In the genomic region with DNA sequence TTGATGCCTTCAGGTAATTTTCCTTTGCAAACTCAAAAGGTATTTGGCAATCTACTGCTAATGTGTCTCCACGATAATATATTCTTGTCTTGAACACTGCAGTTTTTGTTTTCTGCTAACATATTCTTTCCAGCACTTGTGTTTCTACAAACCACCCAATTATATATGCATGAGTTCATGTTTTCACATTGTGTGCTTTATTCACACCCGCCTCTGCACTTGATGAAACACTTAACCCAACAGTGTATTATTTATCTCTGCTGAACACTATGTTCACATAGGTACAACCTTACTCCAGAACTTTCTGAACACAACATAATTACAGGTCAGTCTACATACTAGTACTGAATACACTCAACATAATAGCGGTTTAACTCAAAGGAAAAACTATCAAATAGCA, we compare ENCODE assay signal across 25 mouse cellular contexts.
"Had no signal": no experiment of that assay in that cellular context is flagged by ENCODE, and none has a peak within 500 bp of the region (broad histone marks: within the 10 kb centered on the region; RNA-seq: fewer than 3 reads in every experiment).

No protein-coding gene starts in this region.

- H3K4me1 ChIP-seq: limb, embryonic 10.5 days; limb, embryonic 13.5 days; liver, embryonic 12.5 days; liver, embryonic 15.5 days; lung, embryonic 15.5 days; megakaryocyte, embryonic 14.5 days; midbrain, embryonic 10.5 days; midbrain, embryonic 13.5 days had no signal

- H3K4me3 ChIP-seq: layer of hippocampus, adult 2 months; limb, embryonic 10.5 days; limb, embryonic 13.5 days; liver, embryonic 12.5 days; liver, embryonic 15.5 days; lung, embryonic 15.5 days; megakaryocyte, embryonic 14.5 days; midbrain, embryonic 10.5 days; midbrain, embryonic 13.5 days; myocyte had no signal

- ATAC-seq: liver, embryonic 12.5 days; midbrain, embryonic 13.5 days; midbrain, embryonic 16.5 days had no signal

- DNase-seq: kidney, adult 2 months; kidney, postnatal 25 days; layer of hippocampus, adult 9-11 months; liver; lung, adult 18-20 months; lung, postnatal 10 days; lung, postnatal 36 days; right cerebral cortex, adult 18-20 months; right cerebral cortex, postnatal 14 days; right cerebral cortex, postnatal 4 days; thymus, adult 2 months; thymus, postnatal 25 days had no signal

- H3K27me3 ChIP-seq: limb, embryonic 13.5 days; liver, embryonic 12.5 days; liver, embryonic 15.5 days; lung, embryonic 15.5 days; megakaryocyte, embryonic 14.5 days; midbrain, embryonic 13.5 days had no signal

- H3K9ac ChIP-seq: limb, embryonic 13.5 days; liver, embryonic 12.5 days; liver, embryonic 15.5 days; lung, embryonic 15.5 days; midbrain, embryonic 13.5 days had no signal

- H3K4me2 ChIP-seq: limb, embryonic 13.5 days; liver, embryonic 12.5 days; liver, embryonic 15.5 days; lung, embryonic 15.5 days; midbrain, embryonic 13.5 days had no signal

- H3K36me3 ChIP-seq: limb, embryonic 10.5 days; limb, embryonic 13.5 days; liver, embryonic 12.5 days; liver, embryonic 15.5 days; lung, embryonic 15.5 days; midbrain, embryonic 10.5 days; midbrain, embryonic 13.5 days had no signal

- H3K27ac ChIP-seq: kidney, postnatal 0 days; layer of hippocampus, adult 2 months; limb, embryonic 10.5 days; limb, embryonic 13.5 days; liver, embryonic 12.5 days; liver, embryonic 15.5 days; lung, embryonic 15.5 days; midbrain, embryonic 10.5 days; midbrain, embryonic 13.5 days; stomach, postnatal 0 days had no signal

- H3K9me3 ChIP-seq: limb, embryonic 10.5 days; limb, embryonic 13.5 days; liver, embryonic 12.5 days; liver, embryonic 15.5 days; lung, embryonic 15.5 days; midbrain, embryonic 10.5 days; midbrain, embryonic 13.5 days had no signal
